Mouse (Mus musculus) liver, adult 2 months (tissue): ENCODE measurements around the gene Rgs8. TPM values are rescaled to one million over a fixed set of nuclear protein-coding genes. Genes with fewer than 3 reads are reported as not detected.
A peak's percentile ranks its signal among the peaks of the same experiment; 100 is the strongest.

Source experiments
- DNase-seq: peaks from one replicate; pipeline ENCODE4 v3.0.0-alpha.2; 2011; ENCODE audit warnings: low read depth, low spot score; ENCODE audit errors: extremely low read depth
- H3K27ac ChIP-seq: fragments of 200-500 bp; replicated peaks from 2 replicates; pipeline ENCODE4 v1.5.1; 2012; ENCODE audit warnings: low read depth, mild to moderate bottlenecking, control low read depth, inconsistent platforms, low read length; ENCODE audit not compliant: insufficient read depth
- H3K27me3 ChIP-seq: fragments of 200-500 bp; 2 replicates; pipeline ENCODE4 v1.6.1; 2012; ENCODE audit warnings: mild to moderate bottlenecking, moderate library complexity, low read length, inconsistent platforms; ENCODE audit not compliant: control insufficient read depth, insufficient read depth
- H3K36me3 ChIP-seq: fragments of 200-500 bp; 2 replicates; pipeline ENCODE4 v1.6.1; 2012; ENCODE audit warnings: low read length, inconsistent platforms; ENCODE audit not compliant: control insufficient read depth, insufficient read depth
- H3K4me1 ChIP-seq: fragments of 200-500 bp; 2 replicates; pipeline ENCODE4 v1.6.1; 2011; ENCODE audit warnings: low read length; ENCODE audit not compliant: control insufficient read depth, insufficient read depth
- H3K4me3 ChIP-seq: fragments of 200-500 bp; 2 replicates; pipeline ENCODE4 v1.5.1; 2011; ENCODE audit warnings: low read depth, mild to moderate bottlenecking, control low read depth, low read length, moderate library complexity; ENCODE audit not compliant: insufficient read depth
- H3K79me2 ChIP-seq: fragments of 200-500 bp; 2 replicates; pipeline ENCODE4 v1.6.1; 2012; ENCODE audit warnings: inconsistent platforms, mild to moderate bottlenecking, low read length, moderate library complexity; ENCODE audit not compliant: control insufficient read depth, insufficient read depth
- H3K9ac ChIP-seq: fragments of 200-500 bp; 2 replicates; pipeline ENCODE4 v1.6.1; 2012; ENCODE audit warnings: low read depth, mild to moderate bottlenecking, control low read depth, inconsistent platforms, low read length
- CTCF ChIP-seq: fragments of 200-500 bp; IDR thresholded peaks from 2 replicates; pipeline ENCODE4 v1.5.1; 2011; ENCODE audit warnings: low read depth, low read length, control low read depth
- POLR2A ChIP-seq: fragments of 200-500 bp; IDR thresholded peaks from 2 replicates; pipeline ENCODE4 v1.6.1; 2011; ENCODE audit warnings: low read length, control low read depth; ENCODE audit not compliant: insufficient read depth; ENCODE audit errors: extremely low read depth
- WGBS: fragments of 180-500 bp; shearing (Covaris S2); methylation state at CpG from one replicate; pipeline ENCODE4 v1.1.7; 2018; 5-methylcytosine and 5-hydroxymethylcytosine counted together
- polyA plus RNA-seq: library from polyadenylated mRNA; depleted of rRNA; stranded (reverse); fragments of >200 nt; gene quantifications from 2 replicates; pipeline ENCODE4 v1.2.3, GENCODE M21; 2012; rRNA removed
- total RNA-seq: library from RNA; depleted of rRNA; stranded (reverse); fragments of >200 nt; gene quantifications from 2 replicates; pipeline ENCODE4 v1.2.3, GENCODE M21; 2014; rRNA removed

Gene Rgs8
- total and polyA plus RNA-seq, 2 experiments: 0.09 TPM; not detected in 1

GRCm38 (mm10) chr1:153749211-153749801, 96.5 kb downstream of the Rgs8 start, which contains the start of gene Rnasel:
Rnasel (plus strand) TSS chr1:153749426.
- WGBS: 1% methylated on average over 18 of the region's 18 CpGs
- peak within 1 kb of the TSS; percentile 19 for H3K27ac ChIP-seq
- peak; percentile 69 for DNase-seq

More at GRCm38 (mm10) chr1:153749211-153749801, 96.5 kb downstream of the Rgs8 start, which contains the start of gene Rnasel:
- TF ChIP-seq CTCF (peak; percentile 63), POLR2A (no peak)
- Histone ChIP-seq H3K79me2 (no peaks in the 10 kb centered on the region), H3K27me3 (no peaks in the 10 kb centered on the region), H3K9ac (peak within 1 kb of the TSS; percentile 46; the same call in 1 of the 2 replicates), H3K4me1 (peaks cover 4% of the 10 kb centered on the region), H3K36me3 (no peaks in the 10 kb centered on the region; the same call in 1 of the 2 replicates), H3K4me3 (peak within 1 kb of the TSS; percentile 34)

Other genes with a start within 250 kb of the Rgs8 start
- gene Shcbp1l, start 227.9 kb upstream of the Rgs8 start, total RNA-seq: 0.27 TPM in 1 of 2 replicates, not detected in the other
- gene Shcbp1l, start 227.9 kb upstream of the Rgs8 start, polyA plus RNA-seq: not detected in 2 replicates
- gene Dhx9, start 165.4 kb upstream of the Rgs8 start, total RNA-seq: 41.1 and 42.6 TPM in 2 replicates
- gene Dhx9, start 165.4 kb upstream of the Rgs8 start, polyA plus RNA-seq: 5.6 and 5.7 TPM in 2 replicates
- 1.4 and 2.5 TPM in 2 replicates for gene Npl, start 103.0 kb upstream of the Rgs8 start, total RNA-seq
- 0.21 and 0.40 TPM in 2 replicates for gene Npl, start 103.0 kb upstream of the Rgs8 start, polyA plus RNA-seq
- gene Rgs16, start 87.3 kb downstream of the Rgs8 start, total RNA-seq: 38.2 and 125 TPM in 2 replicates
- gene Rgs16, start 87.3 kb downstream of the Rgs8 start, polyA plus RNA-seq: 1.6 and 3.9 TPM in 2 replicates
- gene Rnasel, start 96.4 kb downstream of the Rgs8 start, total RNA-seq: 3.7 and 5.1 TPM in 2 replicates
- 0.57 and 0.72 TPM in 2 replicates for gene Rnasel, start 96.4 kb downstream of the Rgs8 start, polyA plus RNA-seq
- gene Rgsl1, start 191.1 kb downstream of the Rgs8 start, total RNA-seq: 0.09 TPM in 1 of 2 replicates, not detected in the other
- gene Rgsl1, start 191.1 kb downstream of the Rgs8 start, polyA plus RNA-seq: not detected in 2 replicates
- 0.07 and 0.09 TPM in 2 replicates for gene Teddm1b, start 221.3 kb downstream of the Rgs8 start, total RNA-seq
- 0.10 TPM in 2 replicates for gene Teddm1b, start 221.3 kb downstream of the Rgs8 start, polyA plus RNA-seq
- gene Teddm1a, start 238.7 kb downstream of the Rgs8 start, total RNA-seq: not detected in 2 replicates
- gene Teddm1a, start 238.7 kb downstream of the Rgs8 start, polyA plus RNA-seq: not detected in 2 replicates
- 370 and 719 TPM in 2 replicates for gene Glul, start 246.9 kb downstream of the Rgs8 start, total RNA-seq
- 620 and 776 TPM in 2 replicates for gene Glul, start 246.9 kb downstream of the Rgs8 start, polyA plus RNA-seq
- 0.20 and 0.83 TPM in 2 replicates for gene Teddm2, start 247.2 kb downstream of the Rgs8 start, total RNA-seq
- gene Teddm2, start 247.2 kb downstream of the Rgs8 start, polyA plus RNA-seq: 0.37 and 0.80 TPM in 2 replicates